Mouse (Mus musculus): ENCODE results near the gene Uri1.

The Uri1 gene

DNA sequence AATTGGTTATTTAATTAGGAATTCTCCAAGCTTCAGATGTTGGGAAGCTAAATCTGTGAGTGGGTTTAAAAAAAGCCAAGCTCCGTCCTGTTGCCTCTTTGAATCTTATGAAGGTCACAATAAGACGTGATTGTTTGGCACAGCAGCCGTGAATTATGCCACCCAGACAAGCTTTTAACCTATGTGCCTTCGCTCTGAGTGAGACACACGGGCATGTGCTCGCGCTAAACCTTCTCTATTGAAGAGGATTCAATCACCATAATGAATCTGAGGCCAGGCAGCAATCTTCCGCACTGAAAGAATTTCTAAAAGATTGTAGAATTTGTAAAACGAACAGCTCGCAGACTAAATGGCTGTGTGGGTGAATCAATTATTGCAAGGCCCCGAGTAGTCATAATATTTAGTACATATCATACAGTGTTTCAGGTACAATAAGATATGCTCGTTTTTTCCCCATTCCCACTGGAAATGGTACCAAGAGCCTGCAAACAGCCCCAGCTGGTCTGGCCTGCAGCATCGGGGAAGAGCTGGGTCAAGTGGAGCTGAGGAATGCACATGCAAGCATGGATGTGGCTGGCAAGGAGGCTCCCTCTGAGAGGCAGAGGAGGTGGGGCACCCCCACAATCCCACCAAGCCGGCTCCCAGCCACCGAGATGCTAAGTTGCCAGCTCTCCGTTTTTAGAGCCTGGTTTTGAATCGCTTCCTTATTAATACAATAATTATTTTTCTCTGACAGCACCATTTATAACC lies 101.5 kb downstream of the Uri1 start:
- WGBS: 60% methylated on average over 17 of the region's 17 CpGs

DNA sequence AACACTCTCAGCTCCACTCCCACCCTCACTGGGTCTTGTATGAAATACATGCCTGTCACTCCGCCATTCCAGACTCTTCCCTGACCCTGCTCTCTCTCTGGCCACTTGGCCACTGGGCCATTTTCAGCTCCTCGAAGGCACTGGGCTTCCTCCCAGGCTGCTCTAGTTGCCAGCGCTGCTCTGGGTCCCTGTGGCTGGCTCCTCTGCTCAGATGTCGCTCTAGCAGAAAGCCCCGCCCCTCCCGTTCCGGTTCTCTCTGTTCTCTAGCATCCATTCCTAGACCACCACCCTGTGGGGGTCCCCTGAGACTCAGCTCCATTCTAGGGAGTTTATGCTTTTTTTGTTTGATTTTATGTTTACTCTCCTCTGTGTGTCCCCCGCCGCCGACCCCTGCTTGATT lies 104.4 kb downstream of the Uri1 start:
- 65% methylated on average over 10 of the region's 10 CpGs for WGBS

DNA sequence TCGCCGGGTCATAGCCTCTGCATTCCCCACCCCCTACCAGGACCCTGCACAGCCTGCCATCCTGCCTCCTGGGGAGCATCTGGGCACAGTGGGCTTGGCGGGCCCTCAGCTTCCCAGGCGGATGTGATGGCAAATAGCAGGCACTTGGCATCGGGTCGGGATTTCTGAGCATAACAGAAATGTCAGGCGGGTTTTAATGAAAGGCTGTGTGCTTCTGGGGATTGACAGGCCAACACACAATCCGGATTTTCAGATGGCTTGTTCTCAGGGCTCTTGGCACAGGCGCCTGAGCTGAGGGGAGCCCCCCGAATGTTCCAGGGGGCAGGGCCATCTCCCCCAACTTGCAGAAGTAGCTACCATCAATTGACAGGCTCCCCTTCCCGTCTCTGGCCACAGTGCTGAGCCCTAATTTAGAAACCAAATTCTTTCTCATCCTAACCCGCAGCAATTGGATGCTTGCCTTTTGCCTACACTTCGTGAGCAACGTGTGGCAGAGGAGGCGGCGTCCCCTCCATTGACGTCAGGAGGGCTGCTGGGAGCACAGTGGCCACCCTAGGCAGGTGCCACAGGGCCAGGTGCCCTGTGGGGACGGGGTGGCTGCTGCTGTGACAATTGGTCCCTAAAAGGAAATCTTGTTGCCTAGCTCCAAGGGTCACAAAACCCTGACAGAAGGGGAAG lies 106.5 kb downstream of the Uri1 start:
- WGBS: 24% methylated on average over 18 of the region's 18 CpGs

DNA sequence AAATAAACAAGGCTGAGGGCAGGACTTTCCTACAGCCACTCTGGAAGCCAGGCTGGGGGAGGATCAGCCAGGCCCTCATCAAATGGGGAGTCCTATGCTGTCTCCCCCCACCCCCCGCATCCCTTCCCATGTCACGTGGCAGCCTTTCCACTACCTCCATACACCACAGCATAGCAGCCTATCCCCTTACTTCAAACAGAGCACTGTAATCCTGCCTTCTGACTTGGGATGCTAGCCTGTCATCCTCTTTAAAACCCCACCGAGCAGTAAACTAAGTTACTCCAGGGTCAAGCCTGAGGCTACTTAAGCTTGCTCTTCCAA lies 111.6 kb downstream of the Uri1 start:
- WGBS: 59% methylated on average over 3 of the region's 3 CpGs

DNA sequence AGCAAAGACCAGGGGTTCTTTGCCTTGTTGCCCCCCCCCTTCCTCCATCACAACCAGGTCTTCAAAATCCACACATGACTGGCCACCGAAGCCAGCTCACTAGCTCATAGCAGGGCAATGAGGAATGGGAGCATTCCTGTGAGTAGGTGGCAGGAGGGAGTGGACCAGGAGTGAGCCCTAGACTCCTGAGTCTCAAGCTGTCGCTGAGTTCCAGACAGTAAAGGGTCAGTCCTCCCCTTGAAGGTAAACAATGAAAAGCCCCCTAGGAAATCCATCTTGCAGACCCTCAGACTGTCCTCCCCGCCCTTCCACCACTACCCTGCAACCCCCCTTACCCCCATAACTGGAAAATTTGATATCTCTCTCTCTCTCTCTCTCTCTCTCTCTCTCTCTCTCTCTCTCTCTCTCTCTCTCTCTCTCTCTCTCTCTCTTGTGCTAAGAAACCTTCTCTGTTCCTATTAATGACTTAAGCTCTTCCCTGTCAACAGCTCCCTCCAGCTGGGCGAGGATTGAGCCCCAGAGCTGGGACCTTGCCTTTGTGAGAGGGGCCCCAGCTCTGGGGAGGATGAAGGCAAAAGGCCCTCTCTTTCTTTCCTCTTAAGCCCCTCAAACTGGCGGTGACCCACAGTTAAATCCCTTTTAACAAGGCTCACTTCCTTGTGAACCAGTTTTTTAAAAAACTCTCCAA lies 112.1 kb downstream of the Uri1 start:
- 70% methylated on average over 5 of the region's 5 CpGs for WGBS

DNA sequence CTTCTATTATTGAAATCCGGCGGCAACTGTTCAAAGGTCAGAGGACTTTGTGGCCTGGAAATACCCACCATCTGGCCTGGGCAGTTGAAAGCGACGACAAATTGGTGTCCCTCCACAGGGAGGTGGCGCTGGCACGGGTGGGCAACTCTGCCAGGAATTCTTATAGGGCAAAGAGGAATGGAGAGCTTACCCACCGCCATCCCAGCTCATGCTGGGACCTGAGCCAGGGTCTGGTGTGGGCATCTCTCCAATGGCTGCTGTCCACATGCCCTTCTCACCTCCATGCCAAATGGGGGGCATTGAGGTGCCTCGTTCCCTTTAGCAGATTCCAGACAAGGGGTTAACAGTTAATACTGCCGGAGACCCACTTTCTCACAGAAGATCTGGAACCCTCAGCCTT lies 113.2 kb downstream of the Uri1 start:
- WGBS: 67% methylated on average over 9 of the region's 9 CpGs

Data from cerebral cortex, adult 2 months (tissue).